Mouse (Mus musculus) bone marrow macrophage, adult 2 months (primary cell): Measurements from ENCODE around the gene Psen2.

ENCODE experiments used
- CTCF ChIP-seq: IDR thresholded peaks from 2 replicates; pipeline ENCODE4 v1.5.1; 2012; ENCODE audit warnings: low read depth, mild to moderate bottlenecking, low read length, moderate library complexity
- POLR2A ChIP-seq: IDR thresholded peaks from 2 replicates; pipeline ENCODE4 v1.6.1; 2012; ENCODE audit warnings: mild to moderate bottlenecking, low read depth, low read length, borderline replicate concordance

GRCm38 (mm10) chr1:180303600-180303999 is 40.4 kb upstream of the Psen2 start:
- no peak for TF ChIP-seq CTCF
- TF ChIP-seq POLR2A, result no peak
